Mouse (Mus musculus): ENCODE measurements around the gene Rnf149.
"Not testable (repeated sequence)": the region's sequence is repeated elsewhere in the genome, so short reads cannot be mapped to it uniquely, and the experiment has no call there.

Gene Rnf149

DNA sequence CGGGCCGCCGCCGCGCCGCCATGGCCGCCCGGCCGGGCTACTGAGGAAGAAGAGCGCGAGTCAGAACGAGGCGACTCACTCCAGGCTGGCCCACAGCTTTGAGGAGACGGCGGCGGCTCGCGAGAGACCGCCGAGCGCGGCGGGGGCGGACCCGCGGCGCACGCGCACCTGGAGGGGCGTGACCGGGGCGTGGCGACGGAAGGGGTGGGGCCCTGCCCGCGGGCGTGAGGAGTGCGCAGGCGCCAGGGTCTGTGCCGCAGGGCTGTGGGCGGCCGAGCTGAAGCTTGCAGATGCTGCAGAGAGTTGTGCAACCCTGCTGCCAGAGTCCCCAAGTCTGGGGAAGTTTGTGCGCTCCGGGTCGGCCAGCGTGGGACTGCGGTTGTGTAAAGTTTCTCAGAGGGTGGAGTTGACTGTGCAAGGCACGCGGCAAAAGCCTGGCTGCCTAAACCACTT, at the start of gene Rnf149:
TSS of gene Rnf149 (minus strand) at position 153 of the 453 bp plus-strand sequence.
- peak; percentile 88 for ATAC-seq (ENCODE audit: insufficient number of reproducible peaks, low FRiP score, low TSS enrichment)

DNA sequence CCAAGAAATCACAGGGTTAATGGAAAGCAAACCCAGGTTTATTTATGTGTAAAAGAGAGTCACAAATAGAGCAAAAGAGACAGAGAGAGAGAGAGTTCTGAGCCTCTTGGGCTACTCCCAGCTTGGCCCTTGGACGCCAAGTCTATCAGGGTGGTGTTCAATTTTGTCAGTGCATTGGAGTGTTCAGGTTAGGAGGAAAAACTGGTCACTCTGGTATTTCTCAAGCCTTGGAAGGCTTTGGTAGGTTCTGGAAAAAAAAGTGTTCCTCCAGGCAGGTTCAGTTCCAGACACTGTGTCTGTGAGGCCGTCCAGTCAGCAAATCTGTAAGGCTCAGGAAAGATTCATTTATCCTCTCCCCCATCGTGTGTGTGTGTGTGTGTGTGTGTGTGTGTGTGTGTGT, 48.3 kb upstream of the Rnf149 start:
- no peak for ATAC-seq (ENCODE audit: insufficient number of reproducible peaks, low FRiP score, low TSS enrichment)

- ATAC-seq (ENCODE audit: insufficient number of reproducible peaks, low FRiP score, low TSS enrichment), result no peak
These were observed 46.5 kb upstream of the Rnf149 start for GRCm38 (mm10) chr1:39623729-39624128.

GRCm38 (mm10) chr1:39623106-39623505, 45.9 kb upstream of the Rnf149 start:
- ATAC-seq (ENCODE audit: insufficient number of reproducible peaks, low FRiP score, low TSS enrichment), result no peak

- ATAC-seq (ENCODE audit: insufficient number of reproducible peaks, low FRiP score, low TSS enrichment), result no peak
These were observed 41.3 kb upstream of the Rnf149 start for GRCm38 (mm10) chr1:39618524-39618923.

GRCm38 (mm10) chr1:39615526-39615925, 38.3 kb upstream of the Rnf149 start:
- ATAC-seq (ENCODE audit: insufficient number of reproducible peaks, low FRiP score, low TSS enrichment), result no peak

- no peak for ATAC-seq (ENCODE audit: insufficient number of reproducible peaks, low FRiP score, low TSS enrichment)
These were observed 37.5 kb upstream of the Rnf149 start for GRCm38 (mm10) chr1:39614462-39615279.

DNA sequence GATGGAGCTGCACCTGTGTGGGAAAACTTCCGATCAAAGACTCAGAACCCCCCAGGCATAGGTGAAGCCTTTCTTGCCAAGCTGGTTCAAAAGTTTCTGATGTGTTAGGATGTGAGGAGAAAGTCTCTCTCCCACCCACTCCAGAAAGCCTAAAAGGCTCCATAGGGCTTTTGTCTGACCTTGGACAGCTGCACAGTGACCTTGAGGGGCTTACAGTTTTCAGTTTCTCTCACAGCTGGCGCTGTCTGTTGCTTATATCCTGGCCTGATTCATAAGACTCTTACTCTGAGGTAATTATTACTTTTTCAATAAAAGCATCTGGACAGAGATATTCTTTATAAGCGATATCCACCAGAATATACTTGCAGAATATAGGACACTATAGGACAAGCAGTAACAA, 35.9 kb upstream of the Rnf149 start:
- ATAC-seq (ENCODE audit: insufficient number of reproducible peaks, low FRiP score, low TSS enrichment), result no peak

DNA sequence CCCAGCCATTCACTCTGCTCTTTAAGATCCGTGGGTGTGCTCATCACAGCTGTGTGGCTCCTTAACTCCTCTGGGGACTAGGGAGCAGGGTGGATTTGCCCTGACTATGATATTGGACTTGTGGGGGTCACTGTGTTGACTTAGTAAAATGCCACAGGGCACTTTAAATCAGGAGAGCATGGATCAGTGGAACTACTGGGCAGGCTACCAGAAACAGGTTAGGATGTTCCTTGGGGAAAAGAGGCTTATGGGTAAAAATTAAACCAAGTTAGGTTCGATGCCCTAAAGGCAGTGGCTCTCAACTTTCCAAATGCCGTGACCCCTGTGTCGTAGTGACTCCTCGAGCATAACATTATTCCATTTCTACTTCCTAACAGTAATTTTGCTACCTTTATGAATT, 35.3 kb upstream of the Rnf149 start:
- ATAC-seq (ENCODE audit: insufficient number of reproducible peaks, low FRiP score, low TSS enrichment), result no peak

- ATAC-seq (ENCODE audit: insufficient number of reproducible peaks, low FRiP score, low TSS enrichment), result no peak
These were observed 31.3 kb upstream of the Rnf149 start for GRCm38 (mm10) chr1:39608534-39608933.

DNA sequence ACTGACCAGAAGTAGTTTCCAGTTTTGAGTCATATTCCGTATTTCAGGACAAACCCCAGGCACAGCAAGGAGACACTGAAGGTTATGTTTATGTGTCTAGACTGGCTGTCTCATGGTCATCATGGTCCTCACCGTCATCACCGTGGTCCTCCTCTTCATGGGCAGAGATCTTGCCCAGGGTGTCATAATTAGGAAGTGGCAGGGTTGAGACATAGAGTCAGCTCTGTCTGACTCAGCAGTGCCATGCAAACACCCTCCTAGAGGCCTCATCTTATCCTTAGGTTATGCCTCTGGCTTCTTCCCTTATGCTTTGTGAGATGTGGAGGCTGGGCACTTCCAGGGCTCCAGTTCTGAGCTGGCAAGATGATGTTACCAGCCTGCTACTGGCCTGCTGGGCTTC, 25.3 kb upstream of the Rnf149 start:
- no peak for ATAC-seq (ENCODE audit: insufficient number of reproducible peaks, low FRiP score, low TSS enrichment)

- peak; percentile 61 for ATAC-seq (ENCODE audit: insufficient number of reproducible peaks, low FRiP score, low TSS enrichment)
These were observed 21.5 kb upstream of the Rnf149 start for GRCm38 (mm10) chr1:39598726-39599125.

DNA sequence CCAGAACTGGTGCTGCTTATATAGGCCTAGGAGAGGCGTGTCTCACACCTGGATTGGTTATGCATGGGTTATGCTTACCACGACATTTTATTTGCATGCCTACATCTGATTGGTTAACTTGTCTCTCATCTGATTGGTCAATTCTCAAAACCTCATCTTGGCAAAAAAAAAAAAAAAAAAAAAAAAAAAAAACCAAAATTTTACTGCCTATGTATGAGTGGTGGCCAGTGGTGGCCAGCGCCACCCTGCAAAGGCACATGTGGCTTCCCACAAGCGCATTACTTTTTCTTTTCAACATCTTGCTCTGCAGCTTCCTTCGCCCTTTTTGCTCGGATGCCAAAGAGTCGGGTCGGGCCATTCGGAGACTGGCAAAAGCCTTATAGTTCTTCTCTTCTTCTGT, 19.9 kb upstream of the Rnf149 start:
- ATAC-seq (ENCODE audit: insufficient number of reproducible peaks, low FRiP score, low TSS enrichment), result not testable (repeated sequence)

DNA sequence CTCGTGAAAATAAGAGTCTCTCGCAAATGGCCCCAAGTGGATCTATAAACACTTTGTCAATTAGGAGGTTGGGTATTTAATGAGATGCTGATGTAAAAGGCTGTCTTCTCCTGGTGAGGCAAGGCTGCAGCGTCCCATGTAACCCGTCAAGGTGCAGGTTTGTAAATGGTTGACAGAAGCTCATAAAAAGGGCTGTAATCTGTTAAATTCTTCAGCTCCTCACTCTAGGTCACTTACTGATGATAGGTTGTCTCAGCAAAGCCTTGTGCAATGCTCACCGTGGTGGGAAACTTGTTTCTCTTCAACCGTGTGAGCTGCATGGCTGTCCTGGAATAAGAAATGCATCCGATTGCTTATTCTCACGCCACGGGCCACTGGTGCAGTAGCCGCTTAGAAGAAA, 16.6 kb upstream of the Rnf149 start:
- ATAC-seq (ENCODE audit: insufficient number of reproducible peaks, low FRiP score, low TSS enrichment), result no peak

DNA sequence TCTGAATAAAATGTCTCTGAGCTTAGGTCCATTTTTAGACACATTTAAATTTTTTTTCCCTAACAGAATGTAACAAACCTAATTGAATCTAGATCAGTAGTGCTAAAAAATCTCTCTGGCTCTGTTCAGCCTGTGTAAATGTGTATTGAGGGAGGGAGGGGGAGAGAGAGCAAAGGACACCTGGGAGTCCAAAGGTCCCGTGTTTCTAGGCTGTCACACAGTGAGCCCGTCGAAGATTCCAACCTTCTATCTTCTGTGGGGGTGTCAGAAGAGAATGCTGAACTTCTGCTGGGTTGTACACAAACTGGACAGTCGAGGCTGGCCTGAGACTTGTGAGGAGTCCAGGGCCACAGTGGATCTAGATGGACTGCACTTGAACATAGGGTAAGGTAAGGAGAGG, 14.9 kb upstream of the Rnf149 start:
- no peak for ATAC-seq (ENCODE audit: insufficient number of reproducible peaks, low FRiP score, low TSS enrichment)

DNA sequence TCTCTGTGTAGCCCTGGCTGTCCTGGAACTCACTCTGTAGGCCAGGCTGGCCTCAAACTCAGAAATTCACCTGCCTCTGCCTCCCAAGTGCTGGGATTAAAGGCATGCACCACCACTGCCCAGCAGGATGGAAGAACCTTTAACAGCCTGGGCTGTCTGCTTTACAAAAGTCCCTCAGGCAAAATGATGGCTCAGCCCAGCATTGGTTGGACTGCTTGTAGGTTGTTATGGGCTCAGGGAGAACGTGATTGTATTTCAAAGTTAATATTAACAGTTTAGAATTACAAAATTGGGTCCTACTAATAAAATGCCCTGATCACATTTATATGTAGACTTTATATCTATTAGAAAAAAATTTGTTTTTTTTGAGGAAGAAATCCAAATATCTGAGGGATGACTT, 14.4 kb upstream of the Rnf149 start:
- not testable (repeated sequence) for ATAC-seq (ENCODE audit: insufficient number of reproducible peaks, low FRiP score, low TSS enrichment)

GRCm38 (mm10) chr1:39590193-39590592, 13.0 kb upstream of the Rnf149 start:
- ATAC-seq (ENCODE audit: insufficient number of reproducible peaks, low FRiP score, low TSS enrichment), result no peak

- no peak for ATAC-seq (ENCODE audit: insufficient number of reproducible peaks, low FRiP score, low TSS enrichment)
These were observed 8.2 kb upstream of the Rnf149 start for GRCm38 (mm10) chr1:39585416-39585815.

- no peak for ATAC-seq (ENCODE audit: insufficient number of reproducible peaks, low FRiP score, low TSS enrichment)
These were observed 6.0 kb upstream of the Rnf149 start for GRCm38 (mm10) chr1:39583173-39583572.

DNA sequence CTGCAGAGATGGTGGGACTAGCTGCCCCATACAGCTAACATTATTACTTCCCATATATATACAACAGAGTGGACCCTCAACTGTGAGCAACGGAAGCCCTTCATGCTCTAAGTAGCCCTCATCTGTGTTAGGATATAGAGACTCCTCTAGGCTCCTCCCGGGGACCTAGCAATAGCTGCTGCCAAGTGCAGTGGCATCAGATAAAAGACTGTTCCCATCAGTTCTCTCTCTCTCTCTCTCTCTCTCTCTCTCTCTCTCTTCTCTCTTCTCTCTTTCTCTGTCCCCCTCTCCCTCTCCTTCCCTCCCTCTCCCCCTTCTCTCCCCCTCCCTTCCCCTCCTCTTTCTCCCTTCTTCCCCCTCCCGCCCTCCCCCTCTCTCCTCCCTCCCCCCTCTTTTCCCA, 4.0 kb upstream of the Rnf149 start:
- no peak for ATAC-seq (ENCODE audit: insufficient number of reproducible peaks, low FRiP score, low TSS enrichment)

- ATAC-seq (ENCODE audit: insufficient number of reproducible peaks, low FRiP score, low TSS enrichment), result no peak
These were observed 1.9 kb upstream of the Rnf149 start for GRCm38 (mm10) chr1:39579139-39579538.

DNA sequence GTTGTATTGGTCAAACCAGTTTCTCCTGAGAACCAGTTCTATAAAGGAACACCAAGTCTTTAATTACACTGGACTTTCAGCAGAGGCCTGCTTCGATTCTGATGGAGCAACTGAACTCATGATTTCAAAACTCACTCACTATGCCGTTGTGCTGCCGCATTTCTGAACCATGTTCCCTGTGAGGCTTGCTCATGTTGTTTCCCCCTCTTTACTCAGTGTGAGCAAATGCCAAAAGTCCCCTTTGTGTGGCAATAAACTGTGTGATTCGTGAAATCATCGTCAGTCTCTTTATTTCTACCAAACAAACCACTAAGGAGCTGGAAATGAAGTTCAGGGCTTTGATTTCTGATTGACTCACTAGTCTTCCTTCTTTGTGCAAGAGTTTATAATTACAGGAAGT, 1.2 kb upstream of the Rnf149 start:
- no peak for ATAC-seq (ENCODE audit: insufficient number of reproducible peaks, low FRiP score, low TSS enrichment)

Measured in cerebellum, adult (tissue).